Mouse (Mus musculus): ENCODE results near the gene Sorcs1. TPM values are rescaled to one million over a fixed set of nuclear protein-coding genes. Genes with fewer than 3 reads are reported as not detected.

The Sorcs1 gene
- polyA plus RNA-seq, 1 experiment from 2014 or later: 3.4 TPM

DNA sequence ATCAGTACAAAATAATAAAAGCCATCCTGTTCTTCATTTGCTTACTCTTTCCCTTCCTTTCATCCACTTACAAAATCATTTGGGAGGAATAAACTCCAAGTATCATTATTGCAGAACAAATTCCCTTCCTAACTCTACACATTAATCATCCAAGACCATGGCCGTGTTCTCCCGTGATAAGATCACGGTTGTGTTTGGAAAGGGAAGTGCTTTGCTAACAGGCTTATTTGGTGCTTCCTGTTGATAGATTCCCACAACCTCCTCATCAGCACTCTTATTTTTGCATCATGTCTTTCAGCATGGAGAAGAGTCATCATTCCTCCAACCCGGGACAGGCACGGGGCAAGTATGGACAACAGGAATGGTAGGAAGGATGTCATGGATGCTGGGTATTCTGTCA lies 25.7 kb downstream of the Sorcs1 start:
- no peaks in the 10 kb centered on the region for H3K36me3 ChIP-seq (ENCODE audit: control insufficient read depth, insufficient read depth, low read length)
- WGBS: 46% methylated on average over 5 of the region's 5 CpGs

DNA sequence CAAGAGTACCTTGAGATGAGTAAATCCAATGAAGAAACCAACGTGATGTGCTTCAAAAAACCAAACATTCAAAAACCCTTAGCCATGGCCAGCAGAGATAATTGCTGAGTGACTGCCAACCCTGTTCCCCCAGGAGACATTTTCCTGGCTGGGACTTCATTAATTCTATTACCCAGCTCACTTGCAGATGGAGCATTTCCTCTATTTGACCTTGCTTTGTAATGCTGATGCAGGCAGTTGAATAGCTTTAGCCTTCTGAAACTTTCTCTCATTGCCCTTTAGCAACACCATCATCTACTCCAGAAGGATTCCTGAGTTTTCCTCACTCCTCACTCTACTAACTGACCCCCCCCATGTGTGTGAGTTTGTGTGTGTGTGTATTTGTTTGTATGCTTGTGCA lies 34.6 kb downstream of the Sorcs1 start:
- H3K27me3 ChIP-seq (ENCODE audit: control insufficient read depth, insufficient read depth, low read length): no peaks in the 10 kb centered on the region
- H3K9ac ChIP-seq (replicated peaks; ENCODE audit: low read depth, low read length): no peak overlapping the region
- no peak overlapping the region for H3K4me3 ChIP-seq (ENCODE audit: low read depth, low read length)
- H3K36me3 ChIP-seq (ENCODE audit: control insufficient read depth, insufficient read depth, low read length): no peaks in the 10 kb centered on the region
- no peak overlapping the region for H3K4me2 ChIP-seq (replicated peaks; ENCODE audit: low read depth, low read length)
- no peaks in the 10 kb centered on the region for H3K9me3 ChIP-seq (ENCODE audit: control insufficient read depth, low read depth, low read length)
- H3K4me1 ChIP-seq (ENCODE audit: control insufficient read depth, insufficient read depth, low read length): no peaks in the 10 kb centered on the region
- H3K27ac ChIP-seq (ENCODE audit: low read length): no peak overlapping the region
- 71% methylated on average over 1 of the region's 1 CpGs for WGBS
- no peak for ATAC-seq (ENCODE audit: insufficient number of reproducible peaks, insufficient read depth, low FRiP score, low read depth)

More for the DNA sequence above, 25.7 kb downstream of the Sorcs1 start:
- Histone ChIP-seq H3K27me3 (ENCODE audit: control insufficient read depth, insufficient read depth, low read length) (no peaks in the 10 kb centered on the region), H3K4me1 (ENCODE audit: control insufficient read depth, insufficient read depth, low read length) (no peaks in the 10 kb centered on the region), H3K4me3 (ENCODE audit: low read depth, low read length) (no peak overlapping the region), H3K9me3 (ENCODE audit: control insufficient read depth, low read depth, low read length) (no peaks in the 10 kb centered on the region), H3K4me2 (replicated peaks; ENCODE audit: low read depth, low read length) (no peak overlapping the region), H3K9ac (replicated peaks; ENCODE audit: low read depth, low read length) (no peak overlapping the region), H3K27ac (ENCODE audit: low read length) (no peak overlapping the region)
- ATAC-seq (ENCODE audit: insufficient number of reproducible peaks, insufficient read depth, low FRiP score, low read depth): no peak

DNA sequence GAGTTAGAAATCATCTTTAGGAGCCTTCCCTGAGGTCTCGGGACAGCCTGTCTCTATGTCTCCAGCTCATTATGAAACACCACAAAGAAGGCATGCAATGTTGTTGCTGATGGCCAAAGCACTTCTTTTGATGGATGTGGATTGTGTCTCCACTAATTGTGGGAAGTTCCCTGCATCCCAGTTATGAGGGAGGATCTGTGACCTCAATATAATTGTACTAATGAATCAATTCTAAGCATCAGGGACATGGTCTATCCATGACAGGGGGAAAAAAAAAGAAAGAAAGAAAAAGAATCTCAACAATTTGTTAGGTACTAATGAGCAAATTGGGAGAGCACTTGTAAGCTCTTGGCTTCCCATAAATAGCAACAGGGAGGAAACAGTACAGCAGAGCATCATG lies 36.3 kb downstream of the Sorcs1 start:
- no peak for ATAC-seq (ENCODE audit: insufficient number of reproducible peaks, insufficient read depth, low FRiP score, low read depth)
- Histone ChIP-seq H3K27ac (ENCODE audit: low read length) (no peak overlapping the region), H3K27me3 (ENCODE audit: control insufficient read depth, insufficient read depth, low read length) (no peaks in the 10 kb centered on the region), H3K9me3 (ENCODE audit: control insufficient read depth, low read depth, low read length) (no peaks in the 10 kb centered on the region), H3K9ac (replicated peaks; ENCODE audit: low read depth, low read length) (no peak overlapping the region), H3K4me1 (ENCODE audit: control insufficient read depth, insufficient read depth, low read length) (no peaks in the 10 kb centered on the region), H3K36me3 (ENCODE audit: control insufficient read depth, insufficient read depth, low read length) (no peaks in the 10 kb centered on the region), H3K4me3 (ENCODE audit: low read depth, low read length) (no peak overlapping the region), H3K4me2 (replicated peaks; ENCODE audit: low read depth, low read length) (no peak overlapping the region)
- 76% methylated on average over 1 of the region's 1 CpGs for WGBS

DNA sequence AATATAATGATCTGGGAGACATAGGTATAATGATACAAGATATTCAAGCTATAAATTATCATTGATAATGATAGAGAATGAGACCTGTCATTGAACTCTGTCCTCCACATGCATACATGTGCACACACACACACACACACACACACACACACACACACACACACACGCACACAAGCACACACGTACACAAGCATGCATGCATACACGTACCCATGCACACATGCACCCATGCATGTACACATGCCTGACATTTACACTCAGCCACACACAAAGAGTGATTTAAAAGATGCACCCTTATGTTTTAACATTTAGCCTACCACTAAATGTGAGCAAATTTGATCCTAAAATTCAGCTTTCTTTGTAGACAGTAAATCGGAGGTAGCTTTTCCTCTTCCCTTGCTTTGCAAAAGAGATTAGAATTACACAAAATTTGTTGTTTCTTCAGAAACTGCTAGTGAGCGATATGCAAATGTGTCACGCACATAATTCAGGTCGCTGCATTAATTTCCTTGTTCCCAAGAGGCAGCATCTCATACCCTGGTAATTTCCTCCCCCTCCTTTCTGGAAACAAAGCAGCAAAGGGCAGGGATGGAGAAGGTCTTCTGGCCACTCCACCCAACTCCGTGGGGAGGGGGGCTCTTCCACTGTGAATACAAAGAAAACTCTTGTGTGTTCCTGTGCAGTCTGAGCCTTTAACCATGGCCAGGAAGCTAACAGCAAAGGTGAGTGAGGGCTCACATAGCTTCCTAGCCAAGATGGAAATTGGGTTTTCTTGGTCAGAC lies 38.0 kb downstream of the Sorcs1 start:
- Histone ChIP-seq H3K27ac (ENCODE audit: low read length) (no peak overlapping the region), H3K4me3 (ENCODE audit: low read depth, low read length) (no peak overlapping the region), H3K36me3 (ENCODE audit: control insufficient read depth, insufficient read depth, low read length) (no peaks in the 10 kb centered on the region), H3K9ac (replicated peaks; ENCODE audit: low read depth, low read length) (no peak overlapping the region), H3K4me2 (replicated peaks; ENCODE audit: low read depth, low read length) (no peak overlapping the region), H3K27me3 (ENCODE audit: control insufficient read depth, insufficient read depth, low read length) (no peaks in the 10 kb centered on the region), H3K4me1 (ENCODE audit: control insufficient read depth, insufficient read depth, low read length) (no peaks in the 10 kb centered on the region), H3K9me3 (ENCODE audit: control insufficient read depth, low read depth, low read length) (no peaks in the 10 kb centered on the region)
- ATAC-seq (ENCODE audit: insufficient number of reproducible peaks, insufficient read depth, low FRiP score, low read depth): no peak
- 84% methylated on average over 8 of the region's 8 CpGs for WGBS

DNA sequence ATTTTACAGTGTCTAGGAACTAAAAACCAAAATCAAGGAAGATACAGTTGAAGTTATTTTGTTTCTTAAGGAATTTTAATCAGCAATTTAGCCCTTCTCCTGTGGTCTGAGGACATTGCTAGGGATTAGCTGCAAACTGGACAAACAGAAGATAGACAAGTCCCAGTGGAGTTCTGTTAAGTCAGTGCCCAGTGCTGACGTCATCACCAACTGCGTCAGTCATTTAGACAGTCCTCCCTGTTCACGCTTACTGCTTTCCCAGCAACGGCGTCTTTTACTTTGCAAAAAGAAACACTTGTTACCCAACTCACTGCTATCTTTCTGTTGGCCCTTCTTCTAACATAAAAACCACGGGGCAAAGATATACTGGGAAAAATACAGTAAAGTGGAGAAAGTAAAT lies 40.3 kb downstream of the Sorcs1 start:
- Histone ChIP-seq H3K4me1 (ENCODE audit: control insufficient read depth, insufficient read depth, low read length) (no peaks in the 10 kb centered on the region), H3K27ac (ENCODE audit: low read length) (no peak overlapping the region), H3K4me2 (replicated peaks; ENCODE audit: low read depth, low read length) (no peak overlapping the region), H3K36me3 (ENCODE audit: control insufficient read depth, insufficient read depth, low read length) (no peaks in the 10 kb centered on the region), H3K9ac (replicated peaks; ENCODE audit: low read depth, low read length) (no peak overlapping the region), H3K9me3 (ENCODE audit: control insufficient read depth, low read depth, low read length) (no peaks in the 10 kb centered on the region), H3K27me3 (ENCODE audit: control insufficient read depth, insufficient read depth, low read length) (no peaks in the 10 kb centered on the region), H3K4me3 (ENCODE audit: low read depth, low read length) (no peak overlapping the region)
- ATAC-seq (ENCODE audit: insufficient number of reproducible peaks, insufficient read depth, low FRiP score, low read depth): no peak
- 75% methylated on average over 6 of the region's 6 CpGs for WGBS

DNA sequence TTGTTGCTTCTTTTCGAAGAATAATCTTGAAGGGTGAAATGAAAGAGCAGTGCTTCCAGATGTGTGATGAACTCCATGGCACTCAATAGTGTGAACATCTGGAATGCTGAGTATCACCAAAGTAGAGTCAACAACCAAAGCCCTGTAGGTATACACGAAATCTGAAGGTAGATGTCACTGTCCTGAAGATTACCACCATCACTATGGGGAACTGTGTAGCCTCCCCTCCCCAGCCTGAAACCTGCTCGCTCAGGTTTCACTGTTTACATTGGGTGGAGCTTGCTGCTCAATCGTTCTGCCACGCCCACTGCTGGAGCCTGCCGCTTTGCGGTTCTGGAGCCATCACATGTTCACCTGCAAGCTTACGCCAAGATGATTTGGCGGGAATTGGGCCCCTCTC lies 64.4 kb downstream of the Sorcs1 start:
- WGBS: 25% methylated on average over 9 of the region's 9 CpGs
- H3K36me3 ChIP-seq (ENCODE audit: control insufficient read depth, insufficient read depth, low read length): no peaks in the 10 kb centered on the region
- H3K27ac ChIP-seq (ENCODE audit: low read length): no peak overlapping the region
- H3K4me3 ChIP-seq (ENCODE audit: low read depth, low read length): no peak overlapping the region
- no peak overlapping the region for H3K9ac ChIP-seq (replicated peaks; ENCODE audit: low read depth, low read length)
- H3K27me3 ChIP-seq (ENCODE audit: control insufficient read depth, insufficient read depth, low read length): no peaks in the 10 kb centered on the region
- ATAC-seq (ENCODE audit: insufficient number of reproducible peaks, insufficient read depth, low FRiP score, low read depth): no peak
- H3K4me1 ChIP-seq (ENCODE audit: control insufficient read depth, insufficient read depth, low read length): 0 out of 2 replicates have a peak, but pooled peaks cover 4% of the 10 kb centered on the region
- H3K9me3 ChIP-seq (ENCODE audit: control insufficient read depth, low read depth, low read length): no peaks in the 10 kb centered on the region
- H3K4me2 ChIP-seq (replicated peaks; ENCODE audit: low read depth, low read length): no peak overlapping the region; the same call in 1 of the 2 replicates

DNA sequence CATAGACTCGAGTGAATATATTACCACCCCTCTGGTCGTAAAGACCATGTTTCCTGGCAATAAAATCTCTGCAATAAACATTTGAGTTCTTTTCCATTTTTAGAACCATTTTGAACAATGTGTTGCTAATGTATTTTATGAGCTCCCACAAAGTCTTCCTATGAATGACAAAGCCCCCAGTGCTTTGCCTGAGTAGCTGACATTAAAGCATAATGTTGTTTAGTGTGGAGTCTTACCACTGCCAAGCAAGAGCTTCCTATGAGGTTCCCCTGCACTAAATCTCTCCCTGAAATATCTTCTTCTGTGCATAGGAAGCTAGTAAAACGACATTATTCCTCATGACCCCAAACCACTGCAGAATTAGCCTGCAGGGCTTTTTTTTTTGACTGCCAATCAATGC lies 66.8 kb downstream of the Sorcs1 start:
- Histone ChIP-seq H3K27me3 (ENCODE audit: control insufficient read depth, insufficient read depth, low read length) (no peaks in the 10 kb centered on the region), H3K9ac (replicated peaks; ENCODE audit: low read depth, low read length) (no peak overlapping the region), H3K4me3 (ENCODE audit: low read depth, low read length) (no peak overlapping the region), H3K9me3 (ENCODE audit: control insufficient read depth, low read depth, low read length) (no peaks in the 10 kb centered on the region), H3K27ac (ENCODE audit: low read length) (no peak overlapping the region), H3K4me2 (replicated peaks; ENCODE audit: low read depth, low read length) (no peak overlapping the region), H3K36me3 (ENCODE audit: control insufficient read depth, insufficient read depth, low read length) (no peaks in the 10 kb centered on the region), H3K4me1 (ENCODE audit: control insufficient read depth, insufficient read depth, low read length) (0 out of 2 replicates have a peak, but pooled peaks cover 4% of the 10 kb centered on the region)
- 36% methylated on average over 3 of the region's 3 CpGs for WGBS
- ATAC-seq (ENCODE audit: insufficient number of reproducible peaks, insufficient read depth, low FRiP score, low read depth): no peak

DNA sequence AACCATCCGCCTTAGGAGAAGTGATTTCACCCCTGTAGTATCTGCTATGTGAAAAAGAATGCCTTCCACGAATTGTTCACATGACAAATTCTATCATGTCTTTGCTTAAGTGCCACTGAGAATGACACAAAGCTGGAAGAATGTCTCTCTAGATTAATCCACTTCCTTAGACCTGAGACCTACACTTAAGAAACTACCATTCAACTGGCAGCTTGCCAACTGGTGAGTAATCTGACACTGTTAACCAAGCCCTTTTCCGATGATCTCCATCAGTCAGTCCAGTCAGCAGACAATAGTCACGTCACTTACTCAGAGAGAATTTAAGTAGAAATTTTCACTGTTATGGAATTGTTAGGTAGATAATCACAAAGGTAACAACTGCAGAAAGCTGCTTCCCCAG lies 74.6 kb downstream of the Sorcs1 start:
- H3K36me3 ChIP-seq (ENCODE audit: control insufficient read depth, insufficient read depth, low read length): no peaks in the 10 kb centered on the region
- WGBS: 38% methylated on average over 4 of the region's 4 CpGs
- no peak for ATAC-seq (ENCODE audit: insufficient number of reproducible peaks, insufficient read depth, low FRiP score, low read depth)

DNA sequence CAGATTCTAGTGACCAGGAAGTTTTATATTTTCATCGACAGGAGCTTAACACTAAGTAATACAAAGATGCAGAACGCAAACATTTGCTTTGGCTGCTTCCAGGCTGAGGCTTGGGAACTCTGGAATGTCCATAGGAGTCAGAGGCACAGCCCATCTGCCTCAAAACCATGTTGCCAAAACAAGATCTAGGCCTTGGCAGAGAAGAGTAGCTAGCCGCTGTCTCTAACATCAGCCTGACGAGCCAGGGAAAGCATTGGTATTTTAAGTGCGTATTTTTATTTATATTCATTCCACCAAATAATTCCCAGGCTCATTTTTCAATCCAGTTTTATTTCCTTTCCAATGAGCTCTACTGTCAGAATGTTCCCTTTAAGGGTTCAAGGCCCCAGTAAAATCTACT lies 75.1 kb downstream of the Sorcs1 start:
- Histone ChIP-seq H3K4me2 (replicated peaks; ENCODE audit: low read depth, low read length) (no peak overlapping the region), H3K36me3 (ENCODE audit: control insufficient read depth, insufficient read depth, low read length) (no peaks in the 10 kb centered on the region), H3K9me3 (ENCODE audit: control insufficient read depth, low read depth, low read length) (no peaks in the 10 kb centered on the region), H3K27me3 (ENCODE audit: control insufficient read depth, insufficient read depth, low read length) (no peaks in the 10 kb centered on the region), H3K27ac (ENCODE audit: low read length) (no peak overlapping the region), H3K4me3 (ENCODE audit: low read depth, low read length) (no peak overlapping the region), H3K4me1 (ENCODE audit: control insufficient read depth, insufficient read depth, low read length) (0 out of 2 replicates have a peak, but pooled peaks cover 3% of the 10 kb centered on the region), H3K9ac (replicated peaks; ENCODE audit: low read depth, low read length) (no peak overlapping the region)
- WGBS: 43% methylated on average over 5 of the region's 5 CpGs
- no peak for ATAC-seq (ENCODE audit: insufficient number of reproducible peaks, insufficient read depth, low FRiP score, low read depth)

More for the DNA sequence above, 74.6 kb downstream of the Sorcs1 start:
- H3K9ac ChIP-seq (replicated peaks; ENCODE audit: low read depth, low read length): no peak overlapping the region
- no peak overlapping the region for H3K4me2 ChIP-seq (replicated peaks; ENCODE audit: low read depth, low read length)
- H3K27ac ChIP-seq (ENCODE audit: low read length): no peak overlapping the region
- H3K27me3 ChIP-seq (ENCODE audit: control insufficient read depth, insufficient read depth, low read length): no peaks in the 10 kb centered on the region
- no peaks in the 10 kb centered on the region for H3K9me3 ChIP-seq (ENCODE audit: control insufficient read depth, low read depth, low read length)
- H3K4me1 ChIP-seq (ENCODE audit: control insufficient read depth, insufficient read depth, low read length): 0 out of 2 replicates have a peak, but pooled peaks cover 3% of the 10 kb centered on the region
- no peak overlapping the region for H3K4me3 ChIP-seq (ENCODE audit: low read depth, low read length)

All from stomach, embryonic 14.5 days (tissue).